Mouse (Mus musculus) liver, adult 2 months (tissue): ENCODE results near the gene Dscaml1.

ENCODE experiments used
- CTCF ChIP-seq: fragments of 200-500 bp; IDR thresholded peaks from 2 replicates; pipeline ENCODE4 v1.5.1; 2011; ENCODE audit warnings: low read depth, low read length, control low read depth
- POLR2A ChIP-seq: fragments of 200-500 bp; IDR thresholded peaks from 2 replicates; pipeline ENCODE4 v1.6.1; 2011; ENCODE audit warnings: low read length, control low read depth; ENCODE audit not compliant: insufficient read depth; ENCODE audit errors: extremely low read depth

GRCm38 (mm10) chr9:45510806-45511546 lies 84.5 kb downstream of the Dscaml1 start:
- TF ChIP-seq POLR2A (no peak), CTCF (no peak)
